Mouse (Mus musculus): ENCODE data around the gene Rora. TPM values are rescaled to one million over a fixed set of nuclear protein-coding genes. Genes with fewer than 3 reads are reported as not detected.
"Not testable (repeated sequence)": the region's sequence is repeated elsewhere in the genome, so short reads cannot be mapped to it uniquely, and the experiment has no call there.

Gene Rora
- polyA plus RNA-seq, 2 experiments from 2014 or later = 63.0 TPM

DNA sequence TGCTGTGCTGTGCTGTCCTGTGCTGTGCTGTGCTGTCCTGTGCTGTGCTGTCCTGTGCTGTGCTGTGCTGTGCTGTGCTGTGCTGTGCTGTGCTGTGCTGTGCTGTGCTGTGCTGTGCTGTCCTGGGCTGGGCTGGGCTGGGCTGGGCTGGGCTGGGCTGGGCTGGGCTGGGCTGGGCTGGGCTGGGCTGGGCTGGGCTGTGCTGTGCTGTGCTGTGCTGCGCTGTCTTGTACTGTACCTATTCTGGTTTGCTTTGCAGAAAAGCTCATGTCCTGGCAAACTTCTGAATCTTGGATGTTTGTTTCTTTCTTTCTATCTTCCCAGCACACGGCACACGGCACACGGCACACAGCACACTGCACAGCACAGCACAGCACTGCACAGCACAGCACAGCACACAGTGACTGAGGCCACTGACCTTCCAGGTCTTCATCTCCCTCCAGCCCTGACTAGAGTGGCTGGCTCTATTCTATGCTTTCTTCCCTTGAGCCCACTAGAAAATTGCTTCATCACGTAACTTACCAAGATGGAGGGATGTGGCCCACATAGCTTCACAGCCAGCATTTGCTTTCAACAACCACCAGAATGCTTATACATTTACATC, 446.7 kb downstream of the Rora start:
- ATAC-seq = not testable (repeated sequence)

DNA sequence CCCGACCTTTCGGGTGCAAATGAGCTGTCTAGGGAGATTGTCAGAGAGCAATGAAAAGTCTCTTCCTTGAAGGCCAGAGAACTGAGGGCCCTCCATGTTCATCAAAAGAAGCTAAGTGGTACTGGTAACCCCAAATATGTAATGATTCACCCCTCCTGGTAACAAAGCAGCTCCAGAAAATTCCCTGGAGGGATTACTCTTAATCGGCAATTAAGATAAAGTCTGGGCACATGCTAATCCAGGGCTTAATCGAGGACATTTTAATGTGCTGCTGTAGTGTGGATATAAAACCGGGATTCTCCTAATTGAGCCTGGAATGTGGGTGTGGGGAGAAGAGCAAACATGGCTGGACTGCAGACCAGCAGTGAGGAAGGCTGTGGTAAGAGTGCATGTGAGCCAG, 450.7 kb downstream of the Rora start:
- no peak for ATAC-seq

DNA sequence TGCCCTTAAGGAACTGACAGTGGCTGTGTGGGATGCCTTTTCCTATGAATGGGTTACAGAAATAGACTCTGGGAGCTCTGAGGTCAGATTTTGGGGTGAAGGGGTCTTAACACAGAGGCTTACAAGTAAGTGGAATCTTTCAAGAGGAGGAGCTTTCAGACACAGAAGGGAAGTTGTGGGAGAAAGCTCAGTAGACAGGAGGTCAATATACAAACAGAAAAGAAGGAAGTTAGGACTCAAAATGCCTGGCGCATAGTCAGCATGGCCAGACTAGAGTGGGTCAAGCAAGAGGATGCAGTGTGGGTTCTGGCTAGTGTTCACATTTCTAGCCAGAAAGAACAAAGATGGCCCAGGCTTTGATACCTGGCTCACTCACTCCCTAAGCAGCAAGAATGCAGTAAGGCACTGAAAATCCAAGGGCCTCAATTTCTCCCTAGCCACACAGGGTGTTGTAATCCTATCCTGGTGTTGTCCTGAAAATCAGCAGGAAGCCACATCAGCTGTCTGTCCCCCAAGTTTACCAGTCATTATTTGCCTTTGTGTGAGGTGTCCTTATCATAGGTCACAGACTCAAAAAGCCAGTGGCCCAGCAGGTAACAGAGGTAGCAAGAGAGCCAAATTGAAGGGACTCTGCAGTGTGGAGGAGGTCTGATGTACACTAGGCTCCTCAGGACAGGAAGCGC, 456.2 kb downstream of the Rora start:
- ATAC-seq = no peak

DNA sequence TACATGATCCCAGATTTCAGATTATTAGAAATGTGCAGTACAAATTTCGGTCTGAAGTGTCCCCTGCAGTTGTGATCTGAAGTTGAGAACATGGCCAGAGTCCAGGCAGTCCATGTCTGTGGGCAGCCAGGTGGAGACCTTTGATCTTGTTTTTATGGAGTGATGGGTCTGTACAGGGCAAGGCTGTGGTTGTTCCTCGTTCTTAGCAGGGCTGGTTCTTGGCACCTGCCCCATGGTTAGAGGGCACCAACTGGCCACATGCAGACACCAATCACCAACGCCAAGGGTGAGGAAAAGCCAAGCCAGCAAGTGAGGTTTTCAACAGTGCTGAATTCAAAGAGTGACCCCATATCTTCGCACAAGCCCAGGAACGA, 456.7 kb downstream of the Rora start:
- ATAC-seq = no peak

DNA sequence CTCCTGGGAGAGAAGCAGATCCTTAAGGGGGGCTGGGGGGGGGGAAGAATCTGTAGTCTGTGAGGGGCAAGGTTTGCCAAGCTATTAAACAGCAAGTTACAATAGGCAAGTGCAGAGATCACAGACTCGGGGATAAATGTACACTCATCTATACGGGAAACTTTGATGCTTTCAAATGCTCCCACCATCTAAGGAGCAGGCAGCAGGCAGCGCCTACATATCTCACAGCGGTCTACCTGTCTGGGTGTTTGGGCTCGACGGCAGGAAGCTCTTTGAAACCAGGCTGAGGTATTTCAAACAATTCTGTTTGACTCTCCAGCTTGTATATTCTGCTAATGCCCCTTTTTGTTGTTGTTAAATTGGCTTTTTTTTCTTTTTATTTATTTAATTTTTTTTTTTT, 457.1 kb downstream of the Rora start:
- no peak for ATAC-seq

DNA sequence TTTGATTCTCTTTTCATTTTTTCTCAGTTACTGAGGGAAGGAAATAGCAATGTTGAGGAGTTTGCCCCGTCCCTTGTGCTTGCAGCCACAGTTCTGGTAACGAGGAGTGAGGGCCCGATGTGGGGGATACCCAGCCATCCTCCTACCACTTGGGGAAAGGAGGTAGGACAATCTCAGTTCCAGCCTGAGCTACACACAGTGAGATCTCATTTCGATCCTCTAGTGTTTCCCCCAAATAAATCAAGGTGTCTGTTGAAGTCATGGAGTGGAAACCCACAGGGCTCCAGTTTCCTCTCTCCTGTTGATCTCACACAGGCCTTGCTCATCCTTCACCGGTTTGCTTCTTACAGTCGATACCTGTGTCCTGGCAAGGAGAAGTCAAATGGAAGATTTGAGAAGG, 458.0 kb downstream of the Rora start:
- no peak for ATAC-seq

DNA sequence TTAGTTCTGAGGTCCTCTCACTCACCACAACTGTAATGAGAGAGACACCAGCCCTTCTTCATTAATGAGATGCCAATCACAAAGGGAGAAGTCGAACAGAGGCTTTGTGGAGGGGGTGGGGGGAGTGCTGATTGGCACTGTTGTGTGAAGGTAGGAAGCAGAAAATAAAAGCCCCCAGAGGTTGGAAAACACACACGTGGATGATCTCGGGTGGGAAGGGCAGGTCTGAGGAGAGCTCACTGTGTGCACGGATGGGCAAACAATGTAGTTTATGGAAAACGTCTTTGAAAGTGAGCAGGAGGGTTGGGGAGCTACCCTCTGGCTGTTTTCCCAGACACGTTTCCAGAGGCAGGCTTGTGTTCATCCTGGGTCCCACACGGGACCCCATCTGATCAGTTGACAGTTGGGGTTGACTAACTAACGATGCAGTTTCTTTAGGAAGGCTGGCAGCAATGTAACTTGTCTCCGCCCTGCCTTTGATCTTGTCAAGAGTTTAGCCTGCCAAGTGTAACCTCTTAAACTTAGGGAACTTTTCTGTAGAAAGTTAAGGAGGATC, 460.9 kb downstream of the Rora start:
- no peak for ATAC-seq

DNA sequence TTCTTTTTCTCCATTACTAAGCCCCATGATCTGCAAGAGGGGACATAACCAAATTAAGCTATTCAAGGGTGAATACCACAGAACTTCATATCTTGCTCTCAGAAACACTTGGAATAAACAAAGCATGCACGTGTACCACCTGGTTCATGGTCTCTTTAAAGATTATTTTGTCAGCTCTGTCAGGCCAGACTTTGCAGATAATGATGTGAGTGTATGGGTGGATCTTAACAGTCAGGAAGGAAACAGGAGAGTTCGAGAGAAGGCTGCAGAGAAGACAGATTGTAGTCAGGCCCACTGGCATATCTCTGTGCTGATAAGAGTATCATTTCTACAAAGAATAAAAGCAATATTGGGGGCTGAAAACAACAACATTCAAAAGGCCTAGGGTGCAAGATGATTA, 463.2 kb downstream of the Rora start:
- ATAC-seq = no peak

DNA sequence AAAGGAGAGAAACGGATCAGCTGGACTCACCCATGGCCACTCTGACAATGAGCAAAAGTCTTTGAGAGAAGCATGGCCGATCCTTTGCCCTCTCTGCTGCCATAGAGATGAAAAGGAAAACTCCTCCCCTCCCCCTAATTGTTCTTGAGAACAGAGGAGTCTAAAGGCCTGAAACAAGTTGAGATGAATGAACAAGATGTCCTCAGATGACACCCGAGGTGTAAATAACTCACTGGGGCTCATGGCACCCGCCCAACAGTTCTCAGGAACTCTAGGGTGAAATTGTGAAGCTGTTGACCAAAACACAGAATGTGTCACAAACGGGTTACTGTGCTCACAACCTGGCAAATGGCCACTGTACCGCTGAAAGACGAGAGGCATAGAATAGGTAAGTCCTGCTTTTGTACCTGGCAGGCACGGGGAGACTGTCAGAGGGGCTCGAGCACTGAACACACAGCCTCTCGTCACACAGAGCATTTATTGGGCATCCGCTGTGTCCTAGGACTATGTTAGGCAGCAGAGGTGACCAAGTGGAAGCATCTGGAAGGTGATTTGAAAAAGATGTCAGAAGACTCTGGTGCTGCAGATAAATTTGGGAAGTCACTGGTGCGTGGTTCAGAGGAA, 467.6 kb downstream of the Rora start:
- ATAC-seq = no peak

DNA sequence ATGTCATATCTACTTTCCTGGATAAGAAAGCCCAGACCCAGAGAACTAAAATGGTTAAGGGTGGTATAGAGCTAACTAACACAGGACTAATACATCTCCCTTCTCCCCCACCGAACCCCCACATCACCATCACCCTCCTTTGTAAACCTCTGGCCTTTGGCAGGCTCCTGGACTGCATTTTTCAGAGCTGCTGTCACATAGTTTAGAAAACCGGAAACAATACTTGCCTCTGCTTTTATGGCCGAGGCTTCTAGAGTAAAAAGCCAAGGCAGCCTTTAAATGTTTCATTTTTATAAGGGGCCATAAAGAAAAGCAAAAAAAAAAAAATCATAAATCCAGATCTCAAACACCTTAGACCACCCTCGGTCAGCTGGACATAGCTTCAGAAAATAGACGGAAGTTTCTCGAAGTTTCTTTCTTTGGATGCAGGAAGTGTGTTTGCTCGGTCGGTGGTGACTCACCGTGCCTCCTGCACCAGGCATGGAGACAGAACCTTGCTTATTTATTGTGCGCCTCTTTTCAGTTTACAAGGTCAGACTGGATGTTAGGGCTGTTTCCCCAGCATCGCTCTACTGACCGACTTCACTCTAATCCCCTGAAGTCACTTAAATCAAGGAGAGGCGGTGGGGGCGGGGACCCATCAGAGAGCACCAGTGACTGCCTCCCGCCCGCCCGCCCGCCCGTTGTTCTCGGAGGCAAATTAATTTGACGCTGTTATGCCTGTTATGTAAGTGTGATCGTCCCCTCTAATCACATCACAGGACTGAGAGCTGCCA, 471.6 kb downstream of the Rora start:
- ATAC-seq = peak; percentile 75

DNA sequence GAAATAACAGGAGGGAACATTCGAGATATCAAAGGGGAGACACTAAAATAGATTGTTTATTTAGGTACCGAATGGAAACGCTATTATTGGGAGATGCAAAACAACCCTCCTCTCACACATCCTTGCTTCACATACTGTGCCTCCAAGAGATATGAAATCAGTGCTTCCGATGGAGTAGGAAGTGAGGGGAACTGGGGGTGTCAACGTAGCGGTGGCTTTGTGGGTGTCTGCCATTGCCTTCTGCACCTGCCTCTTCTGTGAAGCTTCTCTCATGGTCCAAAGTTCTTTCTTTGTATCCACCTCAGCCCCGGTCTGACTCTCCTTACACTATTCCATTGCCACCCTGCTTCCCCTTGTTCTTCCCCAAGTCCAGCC, 472.2 kb downstream of the Rora start:
- peak; percentile 25 for ATAC-seq

DNA sequence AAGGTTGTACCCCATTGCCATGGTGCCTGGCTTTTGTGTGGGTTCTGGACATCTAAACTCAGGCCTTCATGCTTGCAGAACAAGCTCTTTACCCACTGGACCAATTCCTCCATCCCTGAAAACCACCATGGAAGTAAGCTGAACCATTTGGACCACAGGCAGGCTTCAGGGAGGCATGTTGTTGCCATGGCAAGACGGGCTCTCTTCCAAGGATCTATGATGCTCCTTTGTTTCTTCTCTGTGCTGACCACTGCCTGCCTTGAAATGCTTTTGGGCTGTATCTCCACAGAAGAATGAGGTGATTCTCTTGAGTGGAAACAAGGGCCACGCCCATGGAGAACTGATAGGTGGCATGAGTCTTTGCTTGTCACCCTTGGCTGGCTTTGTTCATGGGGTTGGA, 473.0 kb downstream of the Rora start:
- no peak for ATAC-seq

DNA sequence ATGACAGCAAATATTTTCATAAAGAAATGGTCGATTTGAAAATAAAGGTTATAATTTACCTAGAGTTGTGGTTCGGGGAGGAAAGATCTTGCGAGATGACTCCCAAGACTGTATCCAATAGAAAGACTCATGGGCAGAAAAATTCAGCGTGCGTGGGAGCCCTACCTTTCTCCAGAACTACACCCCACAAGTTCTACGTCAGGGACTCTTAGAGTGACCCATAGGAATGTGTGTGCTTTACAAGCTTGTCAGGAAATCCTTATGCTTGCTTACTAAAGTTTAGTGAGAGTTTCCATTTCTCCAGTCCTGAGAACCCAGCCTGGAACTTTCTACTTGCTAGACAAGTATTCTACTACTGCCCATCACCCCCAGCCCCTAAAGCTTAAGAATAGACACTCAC, 474.7 kb downstream of the Rora start:
- ATAC-seq = no peak

DNA sequence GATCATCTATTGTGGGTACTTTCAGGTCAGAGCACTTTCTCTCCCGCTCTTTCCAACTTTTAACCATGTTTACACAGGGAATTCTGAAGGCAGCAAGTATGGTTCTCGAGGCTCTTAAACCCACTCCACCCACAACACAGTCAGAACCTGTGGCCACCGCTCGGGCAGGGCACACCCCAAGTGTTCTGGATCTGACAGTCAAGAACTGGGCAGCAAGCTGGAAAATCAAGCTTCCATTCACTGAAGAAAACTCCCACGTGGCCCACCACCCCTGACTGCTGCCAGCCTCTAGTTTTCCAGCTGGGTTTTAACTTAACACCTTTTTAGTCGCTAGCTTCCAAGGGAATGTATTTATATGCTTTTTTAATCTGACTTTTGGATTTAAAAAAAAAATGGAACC, 479.4 kb downstream of the Rora start:
- ATAC-seq = no peak

DNA sequence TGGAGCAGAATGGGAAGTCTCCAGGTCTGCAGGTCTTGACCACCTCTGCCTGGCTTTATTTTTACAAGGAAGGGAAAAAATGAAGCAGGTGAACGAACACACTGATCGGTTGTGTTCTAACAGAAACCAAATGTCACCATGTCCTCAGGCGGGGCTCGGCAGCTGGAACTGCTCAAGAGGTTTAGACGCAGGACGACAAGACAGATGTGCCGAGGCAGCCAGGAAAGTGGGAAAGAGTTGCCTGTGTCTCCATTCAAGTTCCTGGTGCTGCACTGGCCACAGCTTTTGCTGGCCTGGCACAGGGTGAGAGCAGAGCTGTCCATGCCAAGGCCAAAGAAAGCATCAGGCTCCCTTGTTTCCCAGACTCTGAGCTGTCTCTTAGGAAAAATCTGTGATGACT, 480.1 kb downstream of the Rora start:
- no peak for ATAC-seq

DNA sequence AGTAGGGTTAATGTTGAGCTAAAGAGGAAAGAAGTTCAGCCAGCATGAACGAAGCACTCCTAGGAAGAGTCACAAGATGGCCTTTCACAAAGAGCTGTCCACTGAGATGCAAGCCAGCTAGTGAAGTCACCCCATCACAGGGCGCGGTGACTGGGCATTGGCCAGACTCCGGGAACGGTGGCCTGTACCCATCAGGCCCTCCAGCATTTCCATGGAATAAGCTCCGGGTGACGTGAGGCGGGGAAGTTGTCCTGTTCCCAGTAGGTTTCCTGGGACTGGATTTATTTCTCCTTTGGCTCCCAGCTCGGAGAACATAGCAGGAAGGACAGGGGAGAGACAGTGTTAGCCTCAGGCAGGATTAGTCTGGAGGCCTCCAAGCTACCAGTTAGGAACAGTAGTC, 481.0 kb downstream of the Rora start:
- ATAC-seq = no peak

DNA sequence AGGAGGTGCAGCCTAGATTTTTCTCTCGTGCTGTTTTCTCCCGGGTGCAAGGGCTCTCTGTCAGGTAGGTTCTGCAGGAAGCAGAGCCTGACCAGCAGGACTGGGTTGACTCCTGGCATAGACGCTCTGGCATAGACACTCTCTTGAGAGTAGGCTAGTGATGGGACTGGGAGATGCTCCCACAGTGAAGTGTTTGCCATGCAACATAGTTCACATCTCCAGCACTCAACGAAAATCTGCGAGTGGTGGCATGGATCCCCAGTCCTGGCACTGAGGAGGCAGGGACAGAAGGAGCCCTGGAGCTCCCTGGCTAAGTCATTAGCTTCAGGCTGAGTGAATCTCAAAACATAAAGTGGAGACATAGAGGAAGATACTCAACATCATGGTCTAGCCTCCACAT, 483.2 kb downstream of the Rora start:
- ATAC-seq = no peak

DNA sequence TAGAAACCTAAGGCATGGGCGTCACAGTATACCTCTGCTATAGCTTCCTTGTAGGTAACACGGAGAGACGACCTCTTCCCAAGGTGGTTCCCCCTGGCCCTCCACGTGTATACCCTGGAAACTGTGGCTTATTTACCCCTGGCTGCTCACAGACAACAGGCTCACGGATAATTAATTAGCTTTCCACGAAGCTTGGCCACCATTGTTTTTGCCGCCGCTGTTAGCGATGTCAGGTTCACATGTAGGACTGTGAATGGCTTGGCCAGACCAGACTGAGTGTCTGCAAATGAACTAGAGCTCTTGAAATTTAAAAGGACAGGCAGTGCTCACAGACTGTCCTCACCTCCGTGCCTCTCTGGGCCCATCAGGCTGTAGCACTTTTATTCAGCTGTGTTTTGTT, 483.8 kb downstream of the Rora start:
- no peak for ATAC-seq

DNA sequence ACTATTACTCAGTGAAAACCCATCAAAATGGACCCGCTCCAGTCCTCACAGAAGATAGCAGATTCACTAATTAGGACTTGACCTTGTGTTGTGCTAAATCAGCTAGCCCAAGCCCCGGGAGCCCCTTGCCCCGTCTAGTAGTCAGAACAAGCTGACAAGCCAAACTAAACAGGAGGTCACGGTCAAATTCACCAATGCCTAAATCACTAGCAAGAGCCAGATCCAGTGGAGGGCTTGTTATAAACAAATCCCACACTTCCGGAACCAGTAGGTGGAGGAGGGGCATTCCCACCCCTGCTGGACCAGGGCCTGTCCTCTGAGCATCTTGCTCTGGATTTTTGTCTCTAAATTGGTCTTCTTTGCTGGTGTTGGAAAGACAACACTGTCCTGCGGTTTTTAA, 486.6 kb downstream of the Rora start:
- no peak for ATAC-seq

DNA sequence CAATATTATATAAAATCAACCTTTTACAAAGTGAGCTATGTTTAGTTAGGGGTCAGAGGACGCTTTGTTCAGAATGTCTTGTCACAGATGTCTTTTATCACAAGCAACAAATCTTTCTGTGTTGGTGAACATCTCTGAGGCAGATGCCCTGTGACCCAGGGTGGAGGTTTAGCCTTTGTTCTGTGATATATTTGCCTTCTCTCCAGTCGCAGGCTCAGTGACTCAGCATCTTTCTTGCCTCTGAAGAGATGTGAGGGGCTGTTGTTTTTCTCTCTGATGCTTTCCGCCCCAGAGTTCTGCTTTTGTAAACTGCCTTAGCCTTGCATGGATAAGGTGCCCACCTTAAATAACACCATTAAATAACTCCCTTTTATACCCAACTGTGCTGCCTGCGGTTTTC, 488.3 kb downstream of the Rora start:
- no peak for ATAC-seq

DNA sequence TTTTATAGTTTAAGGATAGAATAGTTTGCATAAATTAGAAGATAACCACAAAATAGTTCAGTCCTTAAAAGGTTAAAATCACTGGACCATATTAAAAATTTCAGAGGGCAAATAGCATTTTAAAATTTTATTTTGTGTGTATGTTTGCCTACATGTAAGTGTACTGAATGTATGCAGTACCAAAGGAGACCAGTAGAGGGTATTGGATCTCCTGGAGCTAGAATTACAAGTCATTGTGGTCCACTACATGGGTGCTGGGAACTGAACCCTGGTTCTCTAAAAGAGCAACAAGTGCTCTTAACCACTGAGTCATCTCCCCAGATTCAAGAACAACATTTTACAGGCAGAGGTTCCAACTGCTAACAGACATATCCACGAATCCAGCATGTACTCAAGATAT, 493.4 kb downstream of the Rora start:
- ATAC-seq = no peak

DNA sequence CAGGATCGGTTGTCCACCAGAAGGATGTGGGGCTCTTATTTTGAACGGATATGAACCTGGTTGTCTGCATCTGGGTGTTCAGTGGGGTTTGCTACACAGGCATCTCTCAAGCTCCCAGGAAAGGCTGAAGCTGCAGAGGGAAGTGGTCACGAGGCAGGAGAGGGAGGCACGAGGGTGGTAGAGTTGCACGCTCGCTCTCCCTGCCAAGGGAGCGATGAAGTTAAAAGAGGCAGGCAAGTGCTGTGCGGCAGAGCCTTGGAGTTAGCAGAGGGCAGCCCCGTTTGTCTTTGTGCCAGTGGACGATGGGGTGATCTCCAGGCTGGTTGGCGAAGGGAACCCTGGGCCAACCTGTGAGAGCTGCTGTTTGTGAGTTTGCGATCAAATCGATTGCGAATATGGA, 496.6 kb downstream of the Rora start:
- ATAC-seq = no peak

DNA sequence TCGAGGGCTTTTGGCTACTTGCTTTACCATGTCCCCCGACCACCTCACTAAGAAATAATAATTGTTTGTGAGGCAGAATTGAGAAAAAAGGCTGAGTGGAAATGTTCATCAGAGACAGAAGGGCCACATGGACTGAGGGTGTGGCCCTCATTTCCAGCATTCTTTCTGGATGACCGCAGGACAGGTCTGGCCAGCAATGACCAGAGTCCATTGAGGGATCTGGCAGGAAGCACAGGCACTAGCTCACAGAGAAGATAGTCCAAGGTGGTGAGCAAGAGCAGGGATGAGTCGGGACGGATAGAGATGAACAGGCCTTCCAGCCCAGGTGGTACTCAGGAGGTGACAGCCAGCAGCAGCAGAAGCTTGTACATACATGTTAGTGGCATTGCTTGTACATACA, 501.1 kb downstream of the Rora start:
- ATAC-seq = no peak

Measured in activated CD4-positive, CD25-positive, alpha-beta regulatory T cell, adult 4 months (primary cell).